Mouse (Mus musculus) limb, embryonic 14.5 days (tissue): ENCODE data around the gene Ahcy. TPM values are rescaled to one million over a fixed set of nuclear protein-coding genes. Genes with fewer than 3 reads are reported as not detected.

ENCODE experiments used
- ATAC-seq: fragments of 200-750 bp; cut with Nextera tagmentation; 2 replicates; pipeline ENCODE4 v1.8.0; 2017; ENCODE audit warnings: low read depth, moderate number of reproducible peaks, moderate TSS enrichment; ENCODE audit not compliant: low FRiP score
- DNase-seq: peaks from one replicate; pipeline ENCODE4 v3.0.0-alpha.2; 2015; ENCODE audit warnings: low spot score
- H3K27ac ChIP-seq: fragments of 300-500 bp; sonication (generic); replicated peaks from 2 replicates; pipeline ENCODE4 v1.5.1; 2014; ENCODE audit warnings: low read depth, mild to moderate bottlenecking, low read length, moderate library complexity, mixed read lengths
- H3K27me3 ChIP-seq: fragments of 300-500 bp; sonication (generic); 2 replicates; pipeline ENCODE4 v1.6.1; 2014; ENCODE audit warnings: low read length, mixed read lengths; ENCODE audit not compliant: control insufficient read depth, insufficient read depth
- H3K36me3 ChIP-seq: fragments of 300-500 bp; sonication (generic); 2 replicates; pipeline ENCODE4 v1.6.1; 2014; ENCODE audit warnings: mild to moderate bottlenecking, low read length, moderate library complexity, mixed read lengths; ENCODE audit not compliant: control insufficient read depth, insufficient read depth
- H3K4me1 ChIP-seq: fragments of 300-500 bp; sonication (generic); 2 replicates; pipeline ENCODE4 v1.6.1; 2014; ENCODE audit warnings: antibody characterized with exemption, low read length, mixed read lengths; ENCODE audit not compliant: control insufficient read depth, insufficient read depth
- H3K4me2 ChIP-seq: fragments of 300-500 bp; sonication (generic); replicated peaks from 2 replicates; pipeline ENCODE4 v1.6.1; 2014; ENCODE audit warnings: low read depth, mild to moderate bottlenecking, low read length, moderate library complexity; ENCODE audit not compliant: severe bottlenecking
- H3K4me3 ChIP-seq: fragments of 300-500 bp; sonication (generic); replicated peaks from 2 replicates; pipeline ENCODE4 v1.5.1; 2014; ENCODE audit warnings: low read length
- H3K9ac ChIP-seq: fragments of 300-500 bp; sonication (generic); 2 replicates; pipeline ENCODE4 v1.6.1; 2014; ENCODE audit warnings: mild to moderate bottlenecking, low read depth, low read length, moderate library complexity; ENCODE audit not compliant: severe bottlenecking
- H3K9me3 ChIP-seq: fragments of 300-500 bp; sonication (generic); 2 replicates; pipeline ENCODE4 v1.6.1; 2016; ENCODE audit warnings: low read length; ENCODE audit not compliant: control insufficient read depth
- POLR2A ChIP-seq: fragments of 200-500 bp; IDR thresholded peaks from 2 replicates; pipeline ENCODE4 v1.8.0; 2012; ENCODE audit warnings: inconsistent platforms, mild to moderate bottlenecking, moderate library complexity, borderline replicate concordance; ENCODE audit not compliant: insufficient read depth, insufficient read length; ENCODE audit errors: extremely low read depth
- WGBS: fragments of 180-500 bp; shearing (Covaris S2); extraction: QIAGEN DNeasy Blood & Tissue Kit; methylation state at CpG from one replicate; pipeline ENCODE4 v1.1.7; 2014; 5-methylcytosine and 5-hydroxymethylcytosine counted together
- polyA plus RNA-seq, 2 experiments: library from polyadenylated mRNA; depleted of rRNA in 1 of 2; stranded (reverse) in 1 of 2; unstranded in 1 of 2; fragments of >200 nt; fragmentation: Nextera tagmentation in 1 of 2; extraction: Ambion mirVana in 1 of 2; gene quantifications; 2 replicates each; pipeline versions ENCODE4 v1.2.1 to v1.2.3; 2012 to 2014

Gene Ahcy
- polyA plus RNA-seq, 2 experiments, result 70.5 to 123 TPM

GRCm38 (mm10) chr2:155091743-155092075, 17.4 kb upstream of the Ahcy start:
- H3K36me3 ChIP-seq, result no peaks in the 10 kb centered on the region
- no peak overlapping the region for H3K27ac ChIP-seq
- H3K27me3 ChIP-seq, result no peaks in the 10 kb centered on the region
- H3K9me3 ChIP-seq, result no peaks in the 10 kb centered on the region
- no peaks in the 10 kb centered on the region for H3K4me1 ChIP-seq
- H3K9ac ChIP-seq, result no peak overlapping the region
- ATAC-seq (no peak), DNase-seq (no peak)
- WGBS, result 79% methylated on average over 3 of the region's 3 CpGs
- H3K4me3 ChIP-seq, result no peak overlapping the region
- TF ChIP-seq POLR2A, result no peak
- H3K4me2 ChIP-seq, result no peak overlapping the region

GRCm38 (mm10) chr2:155090909-155091742, 16.8 kb upstream of the Ahcy start:
- WGBS, result 63% methylated on average over 13 of the region's 13 CpGs
- no peak for TF ChIP-seq POLR2A
- no peak; the same call in 1 of the 2 replicates for ATAC-seq

DNA sequence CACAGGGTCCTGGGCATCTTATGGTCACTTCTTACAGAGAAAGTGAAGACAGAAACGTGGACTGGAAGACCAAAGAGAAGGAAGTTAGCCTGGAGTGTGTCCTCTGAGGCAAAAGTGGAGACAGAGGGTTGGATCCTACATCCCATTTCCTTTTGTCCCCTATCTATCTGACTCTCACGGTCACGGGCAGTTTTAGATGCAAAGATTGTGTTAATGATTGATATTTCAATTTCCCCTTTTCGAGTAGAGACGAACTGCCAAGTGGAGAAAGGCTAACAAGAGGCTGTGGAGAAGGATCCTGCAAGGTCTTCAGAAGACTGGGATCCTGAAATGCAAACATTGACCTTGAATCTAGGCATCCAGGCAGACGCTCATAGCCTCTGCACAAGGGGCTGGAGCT, 14.0 kb upstream of the Ahcy start:
- Histone ChIP-seq H3K4me1 (no peaks in the 10 kb centered on the region), H3K4me2 (no peak overlapping the region), H3K27me3 (no peaks in the 10 kb centered on the region), H3K9me3 (no peaks in the 10 kb centered on the region), H3K4me3 (no peak overlapping the region), H3K36me3 (no peaks in the 10 kb centered on the region), H3K9ac (no peak overlapping the region), H3K27ac (no peak overlapping the region)
- ATAC-seq (no peak), DNase-seq (no peak)
- WGBS, result 88% methylated on average over 6 of the region's 6 CpGs
- TF ChIP-seq POLR2A, result no peak

More at GRCm38 (mm10) chr2:155090909-155091742, 16.8 kb upstream of the Ahcy start:
- no peak overlapping the region for H3K4me3 ChIP-seq
- H3K9me3 ChIP-seq, result no peaks in the 10 kb centered on the region
- no peaks in the 10 kb centered on the region for H3K4me1 ChIP-seq
- H3K36me3 ChIP-seq, result no peaks in the 10 kb centered on the region
- no peak overlapping the region for H3K4me2 ChIP-seq
- H3K27me3 ChIP-seq, result no peaks in the 10 kb centered on the region
- H3K27ac ChIP-seq, result no peak overlapping the region
- DNase-seq, result peak; percentile 16
- H3K9ac ChIP-seq, result no peak overlapping the region

DNA sequence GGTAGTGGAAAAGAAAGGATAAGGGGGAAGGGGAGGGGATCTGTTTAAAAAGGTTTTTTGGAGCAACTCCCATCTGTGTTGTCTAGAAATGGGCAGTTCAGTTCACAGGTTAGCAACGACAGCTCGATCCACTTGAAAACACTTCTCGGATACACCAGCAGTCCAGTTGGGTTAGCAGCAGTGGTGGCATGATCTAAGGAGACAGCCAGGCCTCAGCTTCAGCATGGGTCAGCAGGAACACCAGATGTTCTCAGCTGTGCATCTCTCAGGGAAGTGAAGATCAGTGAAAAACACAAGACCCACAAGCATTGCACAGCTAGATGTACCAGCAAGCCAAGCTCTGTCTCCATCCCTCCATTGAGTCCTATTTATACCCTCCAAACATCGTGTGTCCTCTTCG, 12.0 kb upstream of the Ahcy start:
- Histone ChIP-seq H3K36me3 (no peaks in the 10 kb centered on the region), H3K4me3 (no peak overlapping the region), H3K27me3 (no peaks in the 10 kb centered on the region), H3K9me3 (no peaks in the 10 kb centered on the region), H3K4me2 (no peak overlapping the region), H3K4me1 (no peaks in the 10 kb centered on the region), H3K27ac (no peak overlapping the region), H3K9ac (no peak overlapping the region)
- no peak for TF ChIP-seq POLR2A
- 92% methylated on average over 5 of the region's 5 CpGs for WGBS
- ATAC-seq, result no peak
- DNase-seq, result no peak

- H3K36me3 ChIP-seq, result no peaks in the 10 kb centered on the region
- no peak for ATAC-seq
- H3K27ac ChIP-seq, result no peak overlapping the region
- TF ChIP-seq POLR2A, result no peak
- no peak overlapping the region for H3K4me2 ChIP-seq
- H3K4me1 ChIP-seq, result no peaks in the 10 kb centered on the region
- H3K9ac ChIP-seq, result no peak overlapping the region
- H3K27me3 ChIP-seq, result no peaks in the 10 kb centered on the region
- 80% methylated on average over 5 of the region's 5 CpGs for WGBS
- no peak for DNase-seq
- no peaks in the 10 kb centered on the region for H3K9me3 ChIP-seq
- no peak overlapping the region for H3K4me3 ChIP-seq
Observed at GRCm38 (mm10) chr2:155084546-155084945, 10.2 kb upstream of the Ahcy start.
